Mouse (Mus musculus): ENCODE data around the gene Slco4c1. TPM values are rescaled to one million over a fixed set of nuclear protein-coding genes. Genes with fewer than 3 reads are reported as not detected.

Gene Slco4c1
- total RNA-seq, 2 experiments from 2014 or later: not detected

- DNase-seq (ENCODE audit: low spot score in 2 of 2): no peak
These were observed 98.3 kb downstream of the Slco4c1 start for GRCm38 (mm10) chr1:96773712-96774111.

DNA sequence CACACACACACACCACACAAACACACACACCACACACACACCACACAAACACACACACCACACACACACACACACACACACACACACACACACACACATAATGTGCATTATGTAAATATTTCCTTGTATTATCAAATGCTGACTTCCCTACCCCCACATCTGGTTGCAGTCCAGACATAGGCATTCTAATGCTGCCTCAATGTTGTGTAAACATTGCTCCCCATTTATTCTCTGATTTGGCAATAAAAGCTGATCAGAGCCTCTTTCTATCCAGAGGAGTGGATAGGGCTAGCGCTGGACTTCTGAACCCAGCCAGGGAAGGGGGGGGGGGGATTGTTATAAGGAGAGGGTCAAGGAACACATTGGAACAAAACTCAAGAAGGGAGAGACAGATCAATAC lies 101.7 kb downstream of the Slco4c1 start:
- DNase-seq (ENCODE audit: low spot score in 2 of 2): no peak

DNA sequence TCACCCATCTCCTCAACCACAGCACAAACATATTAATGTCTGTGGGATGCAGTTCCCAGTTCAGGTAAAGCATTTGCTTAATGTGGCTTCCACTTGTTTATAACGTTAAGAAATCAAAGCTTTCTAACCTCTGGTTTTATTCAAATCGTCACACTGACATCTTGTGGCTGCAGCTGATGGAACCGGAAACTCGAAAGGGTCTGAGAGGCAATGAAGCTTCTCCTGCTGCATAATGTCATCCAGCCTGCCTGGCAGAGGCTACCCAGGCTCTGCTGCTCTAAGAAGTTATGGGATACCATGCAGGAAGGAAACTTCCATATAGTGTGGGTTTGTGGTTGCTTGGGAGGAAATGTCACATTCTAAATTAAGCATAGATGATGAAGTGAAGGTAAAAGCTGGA lies 103.7 kb downstream of the Slco4c1 start:
- DNase-seq (ENCODE audit: low spot score in 2 of 2): no peak

GRCm38 (mm10) chr1:96766535-96766934 lies 105.4 kb downstream of the Slco4c1 start:
- DNase-seq (ENCODE audit: low spot score in 2 of 2): no peak
